Mouse (Mus musculus): ENCODE measurements around the gene Zbed5. TPM values are rescaled to one million over a fixed set of nuclear protein-coding genes. Genes with fewer than 3 reads are reported as not detected.
"Not testable (repeated sequence)": the region's sequence is repeated elsewhere in the genome, so short reads cannot be mapped to it uniquely, and the experiment has no call there.

Zbed5 gene
- 1 to 10 TPM; 7.0 to 7.7 (median 7.2) TPM for total RNA-seq (2022)

DNA sequence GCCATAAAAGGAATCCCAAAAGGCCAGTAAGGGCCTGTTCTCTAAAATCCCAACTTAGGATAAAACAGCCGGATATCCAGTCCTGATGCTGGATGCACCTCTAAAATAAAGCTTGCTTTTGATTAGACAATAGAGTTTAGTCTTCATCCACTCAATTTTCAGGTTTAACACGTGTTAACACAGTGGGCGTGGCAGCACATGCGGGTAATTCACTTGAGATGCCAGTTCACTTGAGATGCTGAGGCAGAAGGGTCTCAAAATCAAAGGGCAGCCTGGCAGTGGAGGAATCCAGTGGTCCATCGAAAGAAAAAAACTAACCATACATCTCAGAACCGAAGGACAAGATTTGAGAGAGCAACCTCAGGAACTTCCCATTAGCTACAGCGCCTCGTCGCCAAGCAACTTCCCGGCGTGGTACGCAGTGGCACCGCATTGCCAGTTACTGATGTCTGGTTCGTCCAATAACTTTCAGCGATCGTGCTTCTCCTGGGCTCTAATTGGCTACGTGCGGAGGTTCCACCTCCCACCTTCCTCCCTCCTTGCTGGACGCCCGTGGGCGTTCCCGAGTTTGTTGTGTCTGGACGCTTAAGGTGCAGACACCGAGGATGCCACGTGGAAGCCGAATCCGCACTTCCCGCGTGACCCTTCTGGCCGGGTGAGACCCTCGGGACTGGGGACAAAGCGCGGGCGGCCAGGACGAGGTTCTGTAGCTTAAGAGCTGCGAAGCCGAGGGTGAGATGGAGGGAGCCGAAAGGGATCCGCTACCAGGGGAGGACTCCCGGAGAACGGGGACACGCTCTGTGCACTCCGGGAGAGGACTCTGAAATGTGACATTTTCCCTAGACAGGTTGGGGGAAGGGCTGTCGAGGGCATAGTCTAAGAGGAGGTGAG lies at the start of gene Zbed5:
Gene Zbed5, plus strand, starts transcription at position 526 of the 891 bp plus-strand sequence.
- DNase-seq (ENCODE audit: low spot score in 2 of 2) = peak; percentile 88 to 91

DNA sequence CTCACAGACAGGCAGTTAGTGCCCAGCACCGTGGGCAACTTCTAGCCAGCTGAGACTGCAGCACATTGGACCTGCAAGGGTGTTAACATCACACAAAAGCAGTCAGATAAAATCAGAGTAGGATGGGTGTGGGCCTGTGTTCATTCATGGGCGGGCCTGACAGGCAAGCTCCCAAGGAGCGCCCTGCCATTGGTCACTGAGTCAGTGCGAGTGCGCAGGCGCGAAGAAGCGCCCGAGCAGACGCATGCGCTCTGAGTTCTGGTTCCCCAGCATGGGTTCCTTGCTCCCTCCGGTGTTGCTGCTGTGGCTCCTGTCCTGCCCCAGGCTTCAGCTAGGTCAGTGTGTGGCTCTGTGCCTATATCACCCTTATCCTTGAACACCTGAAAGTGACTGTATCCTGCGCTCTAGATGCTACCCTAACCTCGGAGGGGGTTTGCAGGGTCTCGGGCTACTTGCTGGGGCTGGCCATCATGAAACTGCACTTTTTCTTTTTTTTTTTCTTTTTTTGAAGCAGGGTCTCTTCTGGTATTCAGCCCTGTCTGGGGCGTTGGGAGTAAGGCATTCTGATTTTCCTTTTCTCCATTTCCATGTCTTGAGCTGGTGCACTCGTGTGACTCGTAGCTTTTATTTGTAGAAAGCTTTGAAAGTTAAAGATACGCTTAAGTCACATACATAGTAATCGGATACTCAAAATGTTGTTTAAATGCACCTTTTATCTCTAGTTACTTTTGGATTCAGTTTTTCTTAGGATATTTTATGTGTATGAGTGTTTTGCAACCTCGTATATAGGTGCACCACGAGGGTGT lies 48.6 kb upstream of the Zbed5 start, which contains the start of gene Sumf2:
Gene Sumf2, plus strand, starts transcription at position 235 of the 806 bp plus-strand sequence.
- DNase-seq (ENCODE audit: low spot score in 2 of 2) = peak; percentile 90 to 96

DNA sequence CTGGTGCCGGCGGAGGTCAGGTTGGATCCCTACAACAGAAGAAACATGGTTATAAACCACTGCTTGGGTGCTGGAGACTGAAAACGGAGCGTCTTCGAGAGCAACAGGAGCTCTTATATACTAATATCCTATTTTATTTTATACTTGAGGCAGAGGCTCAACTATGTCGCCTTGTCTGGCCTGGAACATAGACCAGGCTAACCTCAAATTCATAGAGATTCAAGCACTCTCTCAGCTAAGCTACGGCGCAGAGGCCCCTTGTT lies 48.0 kb upstream of the Zbed5 start:
- no peak for DNase-seq (ENCODE audit: low spot score in 2 of 2)

DNA sequence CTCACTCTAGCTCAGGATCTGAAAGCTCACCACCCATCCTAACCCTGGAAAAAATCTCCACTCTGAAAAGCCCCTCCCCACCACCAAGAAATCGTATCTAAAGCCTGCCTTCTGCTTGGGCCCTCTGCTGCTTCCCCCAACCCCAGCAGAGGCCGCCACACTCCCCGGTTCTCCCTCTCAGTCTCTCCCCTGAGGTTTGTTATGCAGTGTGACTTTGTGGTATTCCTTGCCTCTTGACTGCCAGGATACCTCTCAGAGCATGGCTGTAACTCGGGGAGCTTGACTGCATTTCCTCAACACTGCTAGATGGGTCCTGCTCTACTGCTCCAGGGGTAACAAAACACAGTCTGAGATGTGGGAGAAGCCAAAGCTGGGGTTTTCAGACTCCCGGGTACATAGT lies 40.4 kb upstream of the Zbed5 start:
- no peak for DNase-seq (ENCODE audit: low spot score in 2 of 2)

DNA sequence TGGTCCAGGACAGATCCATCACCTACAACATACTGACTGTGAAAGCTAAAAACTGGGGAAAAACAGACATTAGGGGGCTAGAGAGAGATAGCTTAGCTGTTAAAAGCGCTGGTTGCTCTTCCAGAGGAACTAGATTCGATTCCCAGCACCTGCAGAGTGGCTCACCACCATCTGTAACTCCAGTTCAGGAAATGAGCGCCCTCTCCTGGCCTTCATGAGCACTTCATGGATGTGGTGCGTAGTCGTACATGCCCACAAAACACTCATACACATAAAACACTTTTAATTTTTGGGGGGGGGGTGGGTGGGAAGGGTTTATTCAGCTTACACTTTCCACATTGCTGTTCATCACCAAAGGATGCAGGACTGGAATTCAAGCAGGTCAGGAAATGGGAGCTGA lies 39.1 kb upstream of the Zbed5 start:
- no peak for DNase-seq (ENCODE audit: low spot score in 2 of 2)

DNA sequence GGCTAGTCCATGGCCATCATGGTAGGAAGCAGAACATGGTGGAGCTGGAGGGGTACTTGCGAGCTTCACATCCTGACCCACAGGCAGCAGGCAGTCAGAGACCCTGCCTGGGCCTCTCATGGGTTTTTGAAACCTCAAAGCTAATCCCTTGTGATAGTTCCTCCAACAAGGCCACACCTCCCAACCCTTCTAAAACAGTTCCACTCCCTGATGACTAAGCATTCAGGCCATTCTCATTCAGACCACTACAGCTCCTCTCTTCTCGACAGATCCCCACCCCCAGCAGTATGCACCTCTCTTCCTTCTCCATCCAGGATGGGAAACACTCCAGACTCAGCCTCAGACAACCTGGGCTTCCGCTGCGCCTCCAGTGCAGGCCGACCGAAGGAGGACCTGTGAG lies 33.2 kb upstream of the Zbed5 start:
- DNase-seq (ENCODE audit: low spot score in 2 of 2) = no peak

DNA sequence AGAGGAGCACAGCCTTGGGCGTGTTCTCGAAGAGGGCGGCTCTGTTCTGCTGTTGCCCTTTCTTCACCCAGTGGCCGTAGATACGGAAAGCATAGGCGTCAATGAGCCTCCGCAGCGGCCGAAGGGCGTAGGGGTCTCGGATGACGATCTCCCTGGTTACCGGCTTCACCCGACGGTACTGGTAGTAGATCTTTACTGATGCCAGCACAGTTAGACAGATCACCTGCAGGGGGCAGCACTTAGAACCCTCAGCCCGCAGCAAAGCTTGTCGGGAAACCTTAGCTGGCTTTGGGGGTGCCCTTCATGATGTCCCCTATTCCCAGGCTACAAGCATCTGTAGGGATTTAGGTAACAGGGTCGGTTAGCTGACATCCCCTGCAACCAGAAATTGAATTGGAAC lies 31.1 kb upstream of the Zbed5 start:
- peak; percentile 30 to 50 for DNase-seq (ENCODE audit: low spot score in 2 of 2)

DNA sequence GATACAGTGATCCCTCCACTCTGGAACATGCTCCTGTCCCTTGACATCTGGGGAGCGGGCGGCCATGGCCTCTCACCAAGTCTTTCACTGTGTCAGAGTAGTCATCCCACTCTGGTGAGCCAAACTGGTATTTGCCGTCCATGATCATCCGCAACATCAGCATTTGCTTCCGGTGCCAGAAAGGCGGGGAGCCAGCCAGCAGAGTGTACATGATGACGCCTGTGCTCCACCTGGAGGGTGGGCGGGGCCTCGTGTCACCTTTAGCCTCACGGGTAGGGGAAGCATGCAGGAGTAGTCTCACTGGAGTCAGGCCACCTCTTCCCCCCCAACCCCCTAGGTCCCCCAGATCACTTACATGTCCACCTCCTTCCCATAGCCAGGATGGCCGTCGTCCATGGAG lies 29.7 kb upstream of the Zbed5 start:
- no peak for DNase-seq (ENCODE audit: low spot score in 2 of 2)

DNA sequence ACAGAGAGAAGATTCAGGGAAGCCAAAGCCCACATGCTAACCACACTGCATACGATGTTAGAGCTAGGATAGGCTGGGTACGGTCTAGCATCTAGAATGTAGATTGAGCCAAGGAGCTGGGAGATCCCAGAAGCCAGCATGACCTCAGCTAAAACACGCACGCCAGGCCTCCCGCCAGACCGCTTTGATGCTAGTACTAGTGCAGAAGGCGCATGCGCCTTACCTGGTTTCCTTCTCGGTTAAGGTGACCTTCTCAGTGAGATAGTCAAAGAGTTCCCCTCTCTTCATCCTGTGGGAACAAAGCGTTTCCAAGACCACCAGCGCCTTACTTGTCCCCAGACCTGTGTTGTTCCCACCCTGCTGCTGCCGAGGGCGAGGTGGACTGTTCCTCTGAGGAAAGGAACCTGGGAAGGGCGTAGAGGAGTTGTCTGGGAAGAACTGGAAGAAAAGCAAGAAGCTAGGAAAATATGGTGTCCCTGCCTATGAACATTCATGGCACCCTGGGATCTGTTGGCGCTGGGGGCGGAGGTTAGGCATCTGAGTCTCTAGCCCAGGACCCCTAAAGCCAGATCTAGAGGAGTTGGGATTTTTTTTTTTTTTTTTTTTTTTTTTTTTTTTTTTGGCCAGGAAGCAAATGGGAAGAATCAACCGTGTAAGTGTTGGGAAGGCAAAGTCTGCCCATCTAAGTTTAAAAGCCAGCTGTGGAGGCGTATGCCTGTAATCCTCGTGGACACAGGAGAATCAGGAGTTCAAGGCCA lies 26.1 kb upstream of the Zbed5 start:
- DNase-seq (ENCODE audit: low spot score in 2 of 2) = no peak

DNA sequence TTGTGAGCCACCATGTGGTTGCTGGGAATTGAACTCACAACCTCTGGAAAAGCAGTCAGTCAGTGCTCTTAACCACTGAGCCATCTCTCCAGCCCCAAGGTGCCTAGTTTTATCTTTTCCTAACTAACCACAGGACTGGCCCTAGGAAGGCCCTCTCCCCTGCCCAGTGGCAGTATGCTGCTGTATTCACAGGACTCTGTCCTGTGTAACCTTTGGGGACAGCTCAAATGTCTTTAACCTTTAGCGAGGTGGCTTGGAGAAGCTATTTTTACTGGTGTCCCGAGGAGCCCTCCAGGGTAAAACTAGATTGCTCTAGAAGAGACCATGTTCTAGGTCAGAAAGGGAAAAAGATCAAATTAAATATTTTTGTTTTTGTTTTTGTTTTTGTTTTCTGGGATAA lies 24.3 kb upstream of the Zbed5 start:
- no peak for DNase-seq (ENCODE audit: low spot score in 2 of 2)

DNA sequence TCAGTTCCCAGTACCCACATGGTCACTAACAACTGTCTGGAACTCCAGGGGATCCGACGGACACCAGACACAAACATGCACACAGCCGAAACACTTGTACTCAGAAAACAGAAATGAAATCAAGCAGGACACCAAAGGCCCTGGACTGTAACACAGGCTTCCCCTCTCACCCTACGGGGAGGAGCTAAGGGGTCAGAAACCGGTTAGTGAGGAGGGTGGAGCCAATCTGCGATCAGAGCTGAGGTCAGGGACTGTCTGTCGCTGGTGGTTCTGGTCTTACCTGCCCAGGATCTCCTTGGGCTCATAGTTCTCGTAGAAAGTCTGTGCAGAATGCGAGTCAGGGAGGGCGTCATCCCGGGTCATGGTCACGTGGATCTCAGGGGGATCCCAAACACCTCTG lies 21.6 kb upstream of the Zbed5 start:
- DNase-seq (ENCODE audit: low spot score in 2 of 2) = no peak

DNA sequence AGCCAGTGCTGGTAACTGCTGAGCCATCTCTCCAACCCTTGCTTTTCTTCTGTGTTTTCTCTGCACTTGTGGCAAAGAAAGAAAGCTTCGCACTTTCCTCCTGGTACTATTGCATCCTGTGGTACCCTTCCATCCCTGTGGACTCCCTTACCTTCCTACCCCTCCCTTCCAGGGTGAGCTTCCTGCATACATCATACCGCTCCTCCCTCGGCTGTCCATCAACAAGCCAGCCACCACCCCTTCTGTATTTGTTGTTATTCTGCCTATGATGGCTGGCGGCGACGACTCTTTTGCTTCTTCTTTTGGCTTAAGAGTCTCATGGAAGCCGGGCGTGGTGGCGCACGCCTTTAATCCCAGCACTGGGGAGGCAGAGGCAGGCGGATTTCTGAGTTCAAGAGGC lies 20.4 kb upstream of the Zbed5 start:
- DNase-seq (ENCODE audit: low spot score in 2 of 2) = no peak

DNA sequence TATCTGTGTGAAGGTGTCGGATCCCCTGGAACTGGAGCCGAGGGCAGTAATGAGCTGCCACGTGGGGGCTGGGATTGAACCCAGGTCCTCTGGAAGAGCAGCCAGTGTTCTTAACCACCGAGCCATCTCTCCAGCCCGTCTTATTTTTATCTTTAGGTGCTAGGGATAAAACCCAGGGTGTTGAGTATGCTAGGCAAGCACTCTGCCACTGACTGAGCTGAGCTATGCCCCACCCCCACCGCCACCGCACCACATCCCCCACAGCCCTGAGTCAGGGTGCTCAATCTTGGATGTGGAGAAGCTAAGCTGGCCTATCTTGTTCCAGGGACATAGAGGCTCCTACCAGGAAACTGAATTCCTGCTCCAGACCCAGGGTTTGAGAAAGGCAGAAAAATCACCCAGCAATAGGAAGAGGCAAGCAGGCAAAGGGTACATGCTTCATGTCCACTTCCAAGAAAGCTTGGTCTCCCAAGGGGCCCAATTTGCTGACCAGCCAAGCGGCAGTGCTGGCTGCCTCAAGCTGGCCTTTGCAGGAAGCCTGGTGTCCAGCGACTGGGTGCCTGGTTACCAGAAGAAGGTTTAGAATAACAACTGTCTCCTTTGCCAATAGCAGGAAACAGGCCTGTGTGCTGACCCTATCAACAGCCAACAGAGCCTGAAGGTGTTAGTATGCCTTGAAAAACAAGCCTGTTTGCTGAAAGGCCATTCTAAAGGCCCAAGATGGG lies 17.6 kb upstream of the Zbed5 start:
- peak; percentile 35 to 49 for DNase-seq (ENCODE audit: low spot score in 2 of 2)

DNA sequence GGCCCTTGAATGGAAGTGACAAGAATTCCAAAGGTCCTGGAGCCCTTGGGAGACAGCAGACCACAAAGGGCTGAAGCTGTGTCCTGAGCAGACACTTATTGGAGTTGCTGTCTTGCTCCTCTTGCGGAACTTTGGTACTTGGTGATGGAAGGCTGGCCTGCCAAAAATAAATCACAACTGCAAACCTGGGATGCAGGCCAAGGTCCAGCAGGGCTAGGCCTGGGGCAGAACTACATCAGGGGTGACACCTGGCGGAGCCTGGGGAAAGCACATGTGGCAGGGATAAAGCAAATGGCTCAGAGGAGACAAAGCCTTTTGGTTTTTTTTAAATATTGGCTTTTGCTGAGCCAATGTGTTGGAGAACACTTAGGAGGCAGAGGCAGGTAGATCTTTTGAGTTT lies 16.6 kb upstream of the Zbed5 start:
- DNase-seq (ENCODE audit: low spot score in 2 of 2) = peak in 1 of 2 experiments; percentile 59

DNA sequence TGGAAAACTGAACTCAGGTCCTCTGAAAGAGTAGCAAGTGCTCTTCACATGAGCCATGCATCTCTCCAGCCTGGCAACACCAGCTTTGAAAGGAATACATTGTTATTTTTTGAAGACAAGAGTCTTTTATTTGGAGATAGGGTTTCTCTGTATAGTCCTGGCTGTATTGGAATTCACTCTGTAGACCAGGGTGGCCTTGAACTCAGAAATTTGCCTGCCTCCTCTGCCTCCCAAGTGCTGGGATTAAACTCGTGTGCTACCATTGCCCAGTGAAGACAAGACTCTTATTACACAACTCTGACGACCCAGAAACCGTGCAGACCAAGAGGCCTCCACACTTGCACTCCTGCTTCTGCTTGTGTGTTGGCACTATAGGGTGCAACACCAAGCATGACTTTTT lies 15.6 kb upstream of the Zbed5 start:
- DNase-seq (ENCODE audit: low spot score in 2 of 2) = no peak

DNA sequence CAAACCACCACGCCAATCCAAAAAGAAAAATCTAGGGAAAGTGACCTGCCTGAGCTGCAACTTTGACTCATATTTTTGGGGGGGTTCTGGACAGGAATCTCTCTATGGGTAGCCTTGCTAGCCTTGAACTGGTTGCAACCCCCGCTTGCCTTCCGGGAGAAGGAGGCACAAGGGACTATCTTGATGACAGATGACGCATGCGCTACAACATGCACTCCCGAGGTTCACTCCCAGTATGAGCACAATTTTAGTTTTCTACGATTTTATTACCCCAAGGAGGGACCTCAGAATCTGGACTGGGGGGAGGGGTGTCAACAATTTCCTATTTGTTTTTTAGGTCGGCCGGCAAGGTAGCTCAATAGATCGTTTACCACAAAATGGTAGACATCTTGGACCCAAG lies 9.3 kb upstream of the Zbed5 start:
- DNase-seq (ENCODE audit: low spot score in 2 of 2) = no peak

DNA sequence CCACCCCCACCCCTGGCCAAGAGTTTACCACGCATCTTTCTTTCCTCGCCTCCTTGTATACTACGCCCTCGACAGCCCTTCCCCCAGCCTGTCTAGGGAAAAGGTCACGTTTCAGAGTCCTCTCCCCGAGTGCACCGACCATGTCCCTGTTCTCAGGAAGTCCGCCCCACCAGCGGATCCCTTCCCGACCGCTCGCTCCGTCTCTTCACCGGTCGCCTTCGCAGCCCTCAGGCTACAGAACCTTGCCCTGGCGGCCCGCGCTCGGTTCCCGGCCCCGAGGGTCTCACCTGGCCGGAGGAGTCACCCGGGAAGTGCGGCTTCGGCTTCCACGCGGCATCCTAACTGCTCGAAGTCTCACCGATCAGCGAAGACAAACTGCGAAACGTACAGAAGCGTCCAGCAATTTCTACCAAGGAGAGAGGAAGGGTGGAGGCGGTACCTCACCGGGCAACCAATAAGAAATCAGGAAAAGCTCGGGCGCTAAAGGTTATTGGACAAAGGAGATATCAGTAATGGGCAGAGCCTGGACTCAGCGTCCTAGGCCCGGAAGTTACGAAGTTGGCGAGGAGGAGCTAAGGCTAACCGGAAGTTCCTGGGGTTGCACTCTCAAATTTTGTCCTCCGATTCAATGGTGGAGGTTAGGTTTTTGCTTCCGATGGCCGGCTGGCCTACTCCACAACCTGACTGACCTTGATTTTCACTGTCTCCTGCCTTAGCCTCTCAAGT lies 8.4 kb upstream of the Zbed5 start, which contains the start of gene Chchd2:
Gene Chchd2, minus strand, starts transcription at position 560 of the 726 bp plus-strand sequence.
- DNase-seq (ENCODE audit: low spot score in 2 of 2) = peak; percentile 96 to 97

DNA sequence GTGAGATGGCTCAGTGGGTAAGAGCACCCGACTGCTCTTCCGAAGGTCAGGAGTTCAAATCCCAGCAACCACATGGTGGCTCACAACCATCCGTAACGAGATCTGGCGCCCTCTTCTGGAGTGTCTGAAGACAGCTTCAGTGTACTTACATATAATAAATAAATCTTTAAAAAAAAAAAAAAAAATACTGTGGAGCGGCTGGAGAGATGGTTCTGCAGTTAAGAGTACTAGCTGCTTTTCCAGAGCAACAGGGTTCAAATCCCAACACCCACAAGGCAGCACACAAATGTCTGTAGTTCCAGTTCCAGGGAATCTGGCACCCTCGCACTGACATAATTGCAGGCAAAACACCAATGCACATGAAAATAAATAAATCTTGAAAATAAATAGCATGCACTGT lies 5.1 kb upstream of the Zbed5 start:
- DNase-seq (ENCODE audit: low spot score in 2 of 2) = not testable (repeated sequence)

DNA sequence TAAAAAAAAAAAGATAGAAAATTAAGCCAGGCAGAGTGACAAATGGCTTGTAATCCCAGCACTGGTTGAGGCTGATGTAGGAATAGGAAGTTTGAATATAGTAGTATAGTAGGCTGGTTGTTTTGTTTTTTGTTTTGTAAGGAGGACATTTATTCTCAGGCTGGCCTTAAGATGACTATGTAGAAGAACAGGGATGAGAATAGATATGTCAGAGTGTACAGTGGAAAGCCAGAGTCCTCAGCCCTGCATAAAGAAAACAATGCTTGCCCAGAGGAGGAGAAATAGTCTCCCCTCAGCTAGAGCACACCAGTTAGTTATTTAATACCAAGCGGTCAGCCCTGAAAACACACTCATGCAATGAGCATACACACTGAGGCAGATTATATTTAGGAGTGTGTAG lies 2.9 kb downstream of the Zbed5 start, which contains the start of gene Phkg1:
Gene Phkg1, minus strand, starts transcription at position 101 of the 400 bp plus-strand sequence.
- no peak for DNase-seq (ENCODE audit: low spot score in 2 of 2)

DNA sequence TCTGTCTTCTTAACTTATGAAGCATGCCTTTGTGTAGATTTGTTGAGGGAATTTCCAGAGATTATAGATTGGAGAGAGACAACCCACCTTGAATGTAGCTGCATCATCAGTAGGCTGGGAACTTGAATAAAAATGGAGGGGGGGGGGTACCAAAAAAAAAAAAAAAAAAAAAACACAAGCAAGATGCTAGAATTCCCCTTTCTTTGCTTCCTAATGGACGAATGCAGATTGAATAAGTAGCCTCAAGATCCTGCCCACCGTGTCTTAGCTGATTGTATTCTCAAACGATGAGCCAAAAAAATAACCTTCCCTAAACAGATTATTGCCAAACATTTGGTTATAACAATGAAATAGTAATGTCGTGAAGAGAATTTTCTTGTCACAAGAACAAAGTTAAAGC lies 12.3 kb downstream of the Zbed5 start:
- no peak for DNase-seq (ENCODE audit: low spot score in 2 of 2)
